25 mouse cellular contexts compared by ENCODE assay signal in the genomic region with DNA sequence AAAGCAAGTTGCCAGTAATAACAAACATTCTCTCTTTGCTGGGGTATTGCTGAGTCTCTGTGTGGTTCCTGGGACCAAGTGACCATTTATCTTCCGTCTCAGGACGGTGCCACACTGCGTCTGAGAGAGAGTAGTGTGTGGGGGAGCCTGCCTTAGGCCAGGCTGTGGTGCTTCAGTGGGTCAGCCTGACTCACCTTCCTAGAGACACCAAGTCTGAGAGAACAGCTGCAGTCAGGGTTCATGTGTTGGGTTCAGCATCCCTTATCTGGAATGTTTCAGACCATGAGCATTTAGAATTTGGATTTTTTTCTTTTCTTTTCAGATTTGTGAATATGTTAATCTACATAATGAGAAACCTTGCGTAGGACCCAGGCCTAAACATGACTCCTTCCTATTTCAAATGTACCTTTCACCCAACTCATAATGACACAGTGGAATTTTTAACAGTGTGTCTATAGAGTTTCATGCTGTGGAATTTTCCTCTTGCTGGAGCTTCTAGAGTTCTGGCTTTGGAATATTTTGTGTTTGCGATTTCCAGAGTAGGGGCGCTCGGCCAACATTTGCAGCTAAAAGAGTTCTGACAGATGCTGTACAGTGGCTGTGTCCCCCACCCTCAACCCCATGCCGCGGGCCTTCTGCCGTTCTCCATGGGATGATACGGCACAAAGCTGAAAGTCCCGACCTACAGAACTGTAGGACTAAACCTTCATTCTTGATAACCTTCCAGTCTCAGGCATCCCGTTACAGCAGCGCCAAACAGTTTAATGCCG.
A peak's percentile ranks its signal among the peaks of the same experiment; 100 is the strongest.
DNase-seq lines count a peak whose midpoint lies in the region; ATAC-seq lines count a peak whose summit lies in the region.
"Had no signal": no experiment of that assay in that cellular context is flagged by ENCODE, and none has a peak within 500 bp of the region (broad histone marks: within the 10 kb centered on the region; RNA-seq: fewer than 3 reads in every experiment).

No protein-coding gene starts in this region.

- H3K4me1 ChIP-seq in midbrain, embryonic 16.5 days (ENCODE audit: control insufficient read depth, insufficient read depth, low read length) = peaks cover 11% of the 10 kb centered on the region
- H3K4me1 ChIP-seq in midbrain, embryonic 15.5 days = peaks cover 14% of the 10 kb centered on the region
- H3K4me1 ChIP-seq: heart, embryonic 10.5 days; heart, embryonic 15.5 days had no signal

- H3K9me3 ChIP-seq in midbrain, embryonic 16.5 days (replicated peaks; ENCODE audit: control insufficient read depth, low read length, poor library complexity, severe bottlenecking) = no peaks in the 10 kb centered on the region
- H3K9me3 ChIP-seq in midbrain, embryonic 15.5 days = no peaks in the 10 kb centered on the region
- H3K9me3 ChIP-seq: embryonic facial prominence, embryonic 12.5 days; heart, embryonic 10.5 days; heart, embryonic 15.5 days; hindbrain, embryonic 15.5 days; neural tube, embryonic 13.5 days had no signal

- peak; percentile 29; the same call in 1 of the 2 replicates for ATAC-seq in frontal cortex, adult (ENCODE audit: low TSS enrichment)
- ATAC-seq in midbrain, embryonic 16.5 days = no peak
- ATAC-seq in midbrain, embryonic 15.5 days (replicated peaks) = no peak
- ATAC-seq: CD4-positive, CD25-positive, alpha-beta regulatory T cell, adult 4 months; forebrain, embryonic 14.5 days had no signal

- DNase-seq in frontal cortex, postnatal 14 days (ENCODE audit: low spot score in 2 of 2) = no peak
- peak; percentile 50 to 67 for DNase-seq in layer of hippocampus, adult 18-20 months (ENCODE audit: low spot score in 2 of 2)
- DNase-seq in layer of hippocampus, postnatal 25 days (ENCODE audit: extremely low spot score in 1 of 2, low spot score in 1 of 2) = no peak
- peak; percentile 63 for DNase-seq in brain, adult 2 months (ENCODE audit: low read depth, low spot score)
- no peak for DNase-seq in gastrocnemius, postnatal 10 days
- DNase-seq: adrenal gland, postnatal 25 days; kidney, adult 18-20 months; layer of hippocampus, postnatal 36 days; liver; lung, adult 2 months; lung, postnatal 10 days; spleen, adult 18-20 months; thymus, postnatal 36 days had no signal

- 0 out of 2 replicates have a peak overlapping the region, but pooled peaks have one; percentile 12 for H3K27ac ChIP-seq in midbrain, embryonic 16.5 days (ENCODE audit: low read length)
- no peak overlapping the region for H3K27ac ChIP-seq in midbrain, embryonic 15.5 days
- H3K27ac ChIP-seq: embryonic facial prominence, embryonic 12.5 days; heart, embryonic 10.5 days; heart, embryonic 15.5 days; hindbrain, embryonic 15.5 days; liver, embryonic 14.5 days; macrophage; neural tube, embryonic 13.5 days had no signal

- no peak overlapping the region for H3K4me3 ChIP-seq in midbrain, embryonic 16.5 days (ENCODE audit: low read depth, low read length)
- H3K4me3 ChIP-seq in midbrain, embryonic 15.5 days = no peak overlapping the region
- H3K4me3 ChIP-seq: embryonic facial prominence, embryonic 12.5 days; heart, embryonic 10.5 days; heart, embryonic 15.5 days; hindbrain, embryonic 15.5 days; neural tube, embryonic 13.5 days had no signal

- no peak overlapping the region for H3K4me2 ChIP-seq in midbrain, embryonic 16.5 days (ENCODE audit: low read length)
- no peak overlapping the region for H3K4me2 ChIP-seq in midbrain, embryonic 15.5 days
- H3K4me2 ChIP-seq: embryonic facial prominence, embryonic 12.5 days; heart, embryonic 15.5 days; hindbrain, embryonic 15.5 days; neural tube, embryonic 13.5 days had no signal

- H3K36me3 ChIP-seq in midbrain, embryonic 16.5 days (ENCODE audit: control insufficient read depth, insufficient read depth, low read length) = no peaks in the 10 kb centered on the region
- H3K36me3 ChIP-seq in midbrain, embryonic 15.5 days (replicated peaks) = no peaks in the 10 kb centered on the region
- H3K36me3 ChIP-seq: embryonic facial prominence, embryonic 12.5 days; heart, embryonic 10.5 days; heart, embryonic 15.5 days; hindbrain, embryonic 15.5 days; neural tube, embryonic 13.5 days had no signal

- no peaks in the 10 kb centered on the region for H3K27me3 ChIP-seq in midbrain, embryonic 16.5 days (ENCODE audit: control insufficient read depth, insufficient read depth, low read depth, low read length)
- no peaks in the 10 kb centered on the region for H3K27me3 ChIP-seq in midbrain, embryonic 15.5 days (replicated peaks)
- H3K27me3 ChIP-seq: hindbrain, embryonic 15.5 days; neural tube, embryonic 13.5 days had no signal

- H3K9ac ChIP-seq in midbrain, embryonic 16.5 days (ENCODE audit: low read depth, low read length) = no peak overlapping the region
- no peak overlapping the region for H3K9ac ChIP-seq in midbrain, embryonic 15.5 days
- H3K9ac ChIP-seq: embryonic facial prominence, embryonic 12.5 days; heart, embryonic 15.5 days; hindbrain, embryonic 15.5 days; liver, embryonic 14.5 days; neural tube, embryonic 13.5 days had no signal

- 95% methylated on average over 15 of the region's 15 CpGs for WGBS in midbrain, embryonic 16.5 days
- WGBS in midbrain, embryonic 15.5 days = 92% methylated on average over 15 of the region's 15 CpGs

Comparison
In these comparisons a context has a peak if more than half of its experiments do, and no peak if none do; other contexts are left out.
1. DNase-seq: peak in layer of hippocampus, adult 18-20 months (2 of 2) and brain, adult 2 months (single experiment); none in frontal cortex, postnatal 14 days (0 of 2), layer of hippocampus, postnatal 25 days (0 of 2) and gastrocnemius, postnatal 10 days (single experiment).